Mouse (Mus musculus) lung, adult 2 months (tissue): Measurements from ENCODE around the gene Mrps5.
A peak's percentile ranks its signal among the peaks of the same experiment; 100 is the strongest.

Experiments
- CTCF ChIP-seq: fragments of 200-500 bp; IDR thresholded peaks from 2 replicates; pipeline ENCODE4 v1.5.1; 2011; ENCODE audit warnings: mild to moderate bottlenecking, low read length, control low read depth; ENCODE audit not compliant: insufficient read depth
- POLR2A ChIP-seq: fragments of 200-500 bp; IDR thresholded peaks from 2 replicates; pipeline ENCODE4 v1.6.1; 2011; ENCODE audit warnings: low read depth, mild to moderate bottlenecking, control low read depth, low read length, borderline replicate concordance; ENCODE audit errors: extremely low read depth

GRCm38 (mm10) chr2:127608234-127608633, 21.2 kb downstream of the Mrps5 start:
- no peak for TF ChIP-seq POLR2A
- 0 out of 2 replicates have a peak, but pooled peaks have one; percentile 0 for TF ChIP-seq CTCF
